Mouse (Mus musculus) T-helper 17 cell (primary cell): ENCODE results near the gene H2-DMb2.

ENCODE experiments used
- in situ Hi-C, 2 experiments: fragments of 300-600 bp; cut with MboI, MseI; formaldehyde crosslinking; loops; 1 replicate in 1 of 2; 2 replicates in 1 of 2; pipeline ENCODE4 v1.15.1; 2025; ENCODE audit warnings: high pct_unique_total_duplicates in 2 of 2

The H2-DMb2 gene

GRCm38 (mm10) chr17:34143033-34143432 lies at the start of gene H2-DMb2:
H2-DMb2 (plus strand) TSS chr17:34143307.
- in situ Hi-C loops: loop anchor here in 1 of 2 experiments (10.0 kb wide), 1 partner anchor 422 kb away; the partner anchor contains the start of gene Notch4

- in situ Hi-C loops: no loop called here
These were observed 48.6 kb upstream of the H2-DMb2 start for GRCm38 (mm10) chr17:34094283-34095035.

GRCm38 (mm10) chr17:34096497-34097010 lies 46.6 kb upstream of the H2-DMb2 start:
- in situ Hi-C loops: no loop called here

- in situ Hi-C loops: no loop called here
These were observed 45.8 kb upstream of the H2-DMb2 start for GRCm38 (mm10) chr17:34097272-34097671.

GRCm38 (mm10) chr17:34098709-34099479 lies 44.2 kb upstream of the H2-DMb2 start:
- in situ Hi-C loops: no loop called here

- in situ Hi-C loops: no loop called here
These were observed 43.6 kb upstream of the H2-DMb2 start for GRCm38 (mm10) chr17:34099531-34099930.

GRCm38 (mm10) chr17:34101185-34101584 lies 41.9 kb upstream of the H2-DMb2 start:
- in situ Hi-C loops: loop anchor here in 1 of 2 experiments (25.0 kb wide), 1 partner anchor 1136 kb away; the partner anchor contains the start of genes Atp6v1g2, Ddx39b and Nfkbil1

- in situ Hi-C loops: loop anchor here in 1 of 2 experiments (25.0 kb wide), 1 partner anchor 1136 kb away; the partner anchor contains the start of genes Atp6v1g2, Ddx39b and Nfkbil1
These were observed 41.5 kb upstream of the H2-DMb2 start for GRCm38 (mm10) chr17:34101604-34102032.

GRCm38 (mm10) chr17:34102831-34103230 lies 40.3 kb upstream of the H2-DMb2 start:
- in situ Hi-C loops: loop anchor here in 1 of 2 experiments (25.0 kb wide), 1 partner anchor 1134 kb away; the partner anchor contains the start of genes Atp6v1g2, Ddx39b and Nfkbil1

GRCm38 (mm10) chr17:34104804-34105203 lies 38.3 kb upstream of the H2-DMb2 start:
- in situ Hi-C loops: loop anchor here in 1 of 2 experiments (25.0 kb wide), 1 partner anchor 1132 kb away; the partner anchor contains the start of genes Atp6v1g2, Ddx39b and Nfkbil1

- in situ Hi-C loops: loop anchor here in 1 of 2 experiments (25.0 kb wide), 1 partner anchor 1131 kb away; the partner anchor contains the start of genes Atp6v1g2, Ddx39b and Nfkbil1
These were observed 36.6 kb upstream of the H2-DMb2 start for GRCm38 (mm10) chr17:34106555-34106954.

GRCm38 (mm10) chr17:34107109-34107867 lies 35.8 kb upstream of the H2-DMb2 start:
- in situ Hi-C loops: loop anchor here in 1 of 2 experiments (25.0 kb wide), 1 partner anchor 1130 kb away; the partner anchor contains the start of genes Atp6v1g2, Ddx39b and Nfkbil1

GRCm38 (mm10) chr17:34108460-34108859 lies 34.6 kb upstream of the H2-DMb2 start:
- in situ Hi-C loops: loop anchor here in 1 of 2 experiments (25.0 kb wide), 1 partner anchor 1129 kb away; the partner anchor contains the start of genes Atp6v1g2, Ddx39b and Nfkbil1

- in situ Hi-C loops: loop anchor here in 1 of 2 experiments (25.0 kb wide), 1 partner anchor 1128 kb away; the partner anchor contains the start of genes Atp6v1g2, Ddx39b and Nfkbil1
These were observed 33.9 kb upstream of the H2-DMb2 start for GRCm38 (mm10) chr17:34109038-34109805.

GRCm38 (mm10) chr17:34109806-34110195 lies 33.3 kb upstream of the H2-DMb2 start:
- in situ Hi-C loops: loop anchor here in 1 of 2 experiments (25.0 kb wide), 1 partner anchor 1128 kb away; the partner anchor contains the start of genes Atp6v1g2, Ddx39b and Nfkbil1

GRCm38 (mm10) chr17:34110309-34110708 lies 32.8 kb upstream of the H2-DMb2 start:
- in situ Hi-C loops: loop anchor here in 1 of 2 experiments (25.0 kb wide), 1 partner anchor 1127 kb away; the partner anchor contains the start of genes Atp6v1g2, Ddx39b and Nfkbil1

- in situ Hi-C loops: loop anchor here in 1 of 2 experiments (25.0 kb wide), 1 partner anchor 1123 kb away; the partner anchor contains the start of genes Atp6v1g2, Ddx39b and Nfkbil1
These were observed 29.0 kb upstream of the H2-DMb2 start for GRCm38 (mm10) chr17:34114114-34114513.

- in situ Hi-C loops: loop anchor here in 1 of 2 experiments (5.0 to 25.0 kb wide), 2 partner anchors 485 to 1120 kb away; partner anchors contain the start of genes Agpat1, Atp6v1g2, Ddx39b and Nfkbil1
These were observed 26.3 kb upstream of the H2-DMb2 start for GRCm38 (mm10) chr17:34116736-34117370.
